Mouse (Mus musculus) inflammation-experienced regulatory T-cells, adult 16 weeks (primary cell): ENCODE measurements around the gene 1700016H13Rik. TPM values are rescaled to one million over a fixed set of nuclear protein-coding genes. Genes with fewer than 3 reads are reported as not detected.

ENCODE experiments used
- polyA plus RNA-seq: library from polyadenylated mRNA; unstranded; fragments of 100-300 nt; shearing (Covaris generic); gene quantifications from one replicate; pipeline ENCODE4 v1.2.1, GENCODE M21; 2017

Gene 1700016H13Rik
- not detected for polyA plus RNA-seq

DNA sequence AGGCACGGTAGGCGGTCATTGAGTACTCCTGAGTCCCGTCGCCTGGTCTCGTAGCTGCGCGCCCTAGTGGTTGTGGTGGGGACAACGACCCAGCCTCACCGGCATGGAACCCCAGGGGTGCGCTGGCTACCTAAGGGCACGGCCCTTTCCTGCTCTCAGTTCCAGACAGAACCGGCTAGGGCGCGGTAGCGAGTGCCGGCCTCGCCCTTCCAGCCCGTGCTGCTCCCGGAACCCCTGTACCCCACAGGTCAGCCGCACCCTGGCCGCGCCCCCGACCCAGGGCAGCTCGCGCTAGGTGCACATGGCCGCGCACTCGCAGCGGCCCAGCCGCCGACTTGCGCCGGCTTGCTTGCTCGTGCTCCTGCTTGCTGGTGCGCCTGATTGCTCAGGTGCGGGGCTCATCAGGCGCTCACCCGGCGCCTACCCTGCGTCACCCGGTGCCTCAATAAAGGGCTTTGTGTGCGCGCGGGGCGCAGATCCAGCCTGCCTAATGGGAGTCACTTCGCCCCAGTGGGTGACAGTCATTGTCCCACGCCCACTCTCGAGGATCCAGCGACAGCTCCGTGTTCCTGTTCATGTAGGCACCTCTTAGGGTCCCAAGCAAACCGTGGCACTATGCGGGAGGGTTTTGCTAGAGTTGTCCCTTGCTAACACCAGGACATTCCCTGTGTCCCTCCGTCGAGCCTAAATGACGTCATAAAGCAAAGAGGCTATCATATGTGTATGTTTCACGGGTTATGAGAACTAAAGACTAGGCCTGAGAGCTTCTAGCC, at the start of gene 1700016H13Rik:
Gene 1700016H13Rik (minus strand): TSS at position 665 of the 773 bp plus-strand sequence.

DNA sequence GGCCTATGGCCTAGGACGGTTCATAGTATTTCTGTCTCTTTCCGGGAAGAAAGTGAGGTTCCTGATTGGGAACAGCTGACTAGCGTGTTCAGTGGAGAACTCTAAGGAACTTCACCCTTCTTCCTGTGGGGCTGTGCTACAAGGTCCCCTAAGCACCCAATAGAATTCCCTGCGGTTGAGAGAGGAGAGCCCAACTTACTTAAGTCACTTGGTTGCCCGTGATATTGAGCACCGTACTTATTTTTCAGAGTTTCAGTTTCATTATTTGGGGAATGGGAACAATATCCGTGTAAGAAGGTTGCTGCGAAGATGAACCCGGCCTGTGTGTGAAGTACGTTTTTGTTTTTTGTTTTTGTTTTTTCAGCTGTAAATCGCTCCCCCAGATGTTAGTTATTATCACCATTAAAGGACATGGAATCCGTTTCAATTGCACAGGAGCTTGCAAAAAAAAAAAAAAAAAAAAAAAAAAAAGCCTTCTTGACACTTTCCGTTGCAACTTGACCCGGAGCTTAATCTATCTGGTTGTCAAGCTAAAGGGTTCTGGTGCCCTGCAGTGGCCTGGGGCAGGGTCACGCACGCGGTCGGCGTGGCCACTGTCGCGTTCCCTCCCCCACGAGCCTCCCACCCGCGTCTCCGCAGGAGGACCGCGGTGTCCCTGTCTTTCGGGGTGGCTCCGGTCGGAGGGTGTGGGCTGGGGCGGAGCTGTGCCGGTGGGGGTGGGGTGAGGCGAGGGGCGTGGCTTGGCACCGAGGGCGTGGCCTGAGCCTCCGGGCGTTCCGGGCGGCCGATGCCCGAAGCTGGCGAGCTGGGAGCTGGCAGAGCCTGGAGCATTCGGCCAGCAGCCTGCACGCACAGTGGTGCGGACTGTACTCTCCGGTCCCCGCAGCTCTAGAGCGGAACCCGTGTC, 36.1 kb upstream of the 1700016H13Rik start, which contains the start of gene Aff1:
Gene Aff1 (plus strand): TSS at position 751 of the 907 bp plus-strand sequence.

DNA sequence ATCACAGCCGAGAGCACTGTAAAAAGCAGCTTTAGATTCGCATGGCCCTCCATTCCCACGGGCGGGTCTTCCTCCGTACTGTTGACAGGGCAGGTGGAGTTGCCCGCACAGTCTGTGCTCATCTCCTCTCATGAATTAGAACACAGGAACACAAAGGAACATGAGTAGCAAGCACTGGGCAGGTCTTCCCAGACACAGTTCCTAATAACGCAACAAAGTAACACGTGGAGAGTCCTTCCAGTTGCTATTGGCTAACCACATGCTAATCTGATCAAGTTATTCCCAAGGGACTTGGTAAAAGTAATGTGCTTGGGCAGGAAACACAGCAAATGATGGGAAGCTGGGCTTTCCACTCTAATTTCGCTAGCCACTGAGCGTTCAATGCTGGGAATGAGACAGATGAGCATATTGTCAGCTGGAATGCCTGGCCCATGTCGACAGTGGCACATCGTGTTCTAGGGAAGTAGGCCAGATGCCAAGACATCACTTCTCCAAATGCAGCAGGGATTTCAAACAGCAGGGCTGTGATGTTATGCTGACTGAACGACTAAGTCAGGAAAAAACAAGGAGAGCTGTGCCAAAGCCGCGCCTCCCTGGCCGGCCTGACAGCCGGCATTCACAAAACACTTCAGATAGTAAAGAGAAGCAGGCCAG, 26.6 kb downstream of the 1700016H13Rik start, which contains the start of gene Slc10a6:
Gene Slc10a6 (minus strand): TSS at position 293 of the 654 bp plus-strand sequence.

Other genes with a start within 250 kb of the 1700016H13Rik start
- 31.1 TPM for gene Ptpn13, start 230.8 kb downstream of the 1700016H13Rik start, polyA plus RNA-seq
- gene Slc10a6, start 26.6 kb downstream of the 1700016H13Rik start, polyA plus RNA-seq: not detected
- 50.9 TPM for gene Aff1, start 36.4 kb upstream of the 1700016H13Rik start, polyA plus RNA-seq